Mouse (Mus musculus): ENCODE measurements around the gene Hectd1. TPM values are rescaled to one million over a fixed set of nuclear protein-coding genes. Genes with fewer than 3 reads are reported as not detected.
A peak's percentile ranks its signal among the peaks of the same experiment; 100 is the strongest.

The Hectd1 gene
- 36.5 and 38.9 TPM in 2 replicates for polyA plus RNA-seq (2015; fragmentation: Nextera tagmentation; extraction: Ambion mirVana)

DNA sequence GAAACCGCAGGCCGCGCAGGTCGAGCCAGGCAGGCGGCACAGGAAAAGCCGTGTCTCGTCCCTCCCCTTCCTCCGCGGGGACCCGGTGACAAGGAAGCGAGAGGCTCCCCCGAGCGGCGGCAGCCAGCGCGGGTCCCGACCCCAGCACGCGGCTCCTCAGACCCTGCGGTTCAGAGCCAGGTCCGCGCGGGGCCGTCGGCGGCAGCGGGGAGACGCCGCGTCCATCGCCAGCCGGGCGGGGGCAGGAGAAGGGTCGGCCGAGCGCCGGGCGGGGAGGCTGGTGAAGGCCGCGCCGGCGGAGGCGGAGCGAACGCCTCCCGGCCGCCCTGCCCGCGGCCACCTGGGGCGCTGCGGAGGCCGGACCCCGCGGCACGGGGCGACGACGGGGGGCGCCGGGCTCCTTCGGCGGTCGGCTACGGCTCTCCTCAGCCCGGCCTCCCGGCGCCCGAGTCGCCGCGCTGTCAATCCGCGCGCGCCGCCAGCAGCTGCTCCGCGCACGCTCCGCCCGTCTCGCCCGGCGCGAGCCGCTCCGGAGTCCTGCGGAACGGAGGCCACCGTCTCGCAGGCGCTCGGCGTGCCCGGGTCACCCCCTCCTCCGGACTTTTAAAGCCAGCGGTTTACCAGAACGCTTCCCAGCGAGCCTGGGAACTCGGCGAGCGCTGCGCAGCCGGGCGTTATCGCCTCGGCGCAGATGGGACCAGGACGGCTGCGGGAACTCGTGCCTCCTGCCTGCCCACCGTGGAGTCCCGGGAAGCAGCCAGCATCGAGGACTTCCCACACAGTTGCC lies at the start of gene Hectd1:
Hectd1 (minus strand) TSS at position 247 of the 787 bp plus-strand sequence.
- Histone ChIP-seq H3K4me3 (peak within 1 kb of the TSS; percentile 91), H3K27ac (peak within 1 kb of the TSS; percentile 99), H3K4me2 (peak within 1 kb of the TSS; percentile 58), H3K9ac (peak within 1 kb of the TSS; percentile 98), H3K9me3 (no peaks in the 10 kb centered on the region), H3K4me1 (peaks cover 14% of the 10 kb centered on the region), H3K27me3 (no peaks in the 10 kb centered on the region), H3K36me3 (peaks cover 12% of the 10 kb centered on the region)
- under 1% methylated on average over 103 of the region's 114 CpGs for WGBS
- ATAC-seq (ENCODE audit: insufficient number of reproducible peaks, low FRiP score, low TSS enrichment, low read depth), result peak; percentile 95

DNA sequence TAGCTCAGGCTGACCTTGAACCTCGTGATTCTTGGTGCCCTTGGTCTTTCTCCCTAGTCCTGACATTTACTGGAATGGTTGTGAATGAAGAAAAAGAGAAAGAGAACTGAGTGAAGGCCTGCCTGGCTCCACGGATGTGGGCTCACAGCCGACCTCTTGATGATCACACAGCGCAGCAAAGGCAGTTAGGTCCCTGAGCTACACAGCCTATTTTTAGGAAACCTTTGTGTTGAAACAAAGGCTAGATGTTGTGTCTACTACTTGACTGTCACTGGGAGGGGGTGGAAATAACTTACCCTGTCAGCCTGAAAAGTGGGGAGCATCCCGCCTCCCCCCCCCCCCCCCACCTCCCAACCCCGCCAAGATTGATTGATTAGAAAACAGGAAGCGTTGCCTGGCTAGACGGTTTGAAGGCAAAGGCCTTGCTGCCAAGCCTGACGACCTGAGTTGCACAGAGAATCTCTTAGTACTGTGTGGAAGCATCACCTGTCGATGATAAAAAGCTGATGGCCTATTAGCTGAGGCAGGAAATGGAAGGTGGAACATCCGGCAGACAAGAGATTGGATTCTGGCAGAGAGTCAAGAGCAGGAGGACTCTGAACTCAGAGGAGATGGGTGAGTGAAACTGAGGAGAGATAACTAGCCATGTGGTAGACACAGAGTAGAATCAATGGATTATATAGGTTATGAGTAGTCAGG lies 42.3 kb upstream of the Hectd1 start:
- no peak overlapping the region for H3K27ac ChIP-seq

DNA sequence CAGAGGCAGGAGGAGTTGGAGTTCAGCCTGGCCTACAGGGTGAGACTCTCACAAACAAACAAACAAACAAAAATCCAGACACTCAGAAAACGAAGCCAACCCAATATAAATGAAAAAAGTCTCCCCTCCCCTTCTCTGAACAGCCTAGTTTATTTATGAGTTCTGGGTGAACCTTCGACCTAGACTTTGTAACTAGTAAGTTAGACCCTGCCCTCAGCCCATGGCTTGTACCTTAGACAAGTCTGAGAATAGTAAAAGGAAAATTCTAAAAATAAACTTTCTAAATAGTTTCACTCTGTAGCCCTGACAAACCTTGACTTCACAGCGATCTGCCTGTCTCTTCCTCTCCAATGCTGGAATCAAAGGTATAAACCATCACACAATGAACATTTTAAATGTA lies 40.2 kb upstream of the Hectd1 start:
- no peak overlapping the region for H3K4me3 ChIP-seq
- WGBS, result 52% methylated on average over 3 of the region's 3 CpGs

More for the DNA sequence above, 42.3 kb upstream of the Hectd1 start:
- 66% methylated on average over 11 of the region's 11 CpGs for WGBS
- Histone ChIP-seq H3K9ac (no peak overlapping the region), H3K9me3 (no peaks in the 10 kb centered on the region), H3K4me3 (no peak overlapping the region), H3K4me2 (no peak overlapping the region), H3K27me3 (no peaks in the 10 kb centered on the region), H3K36me3 (peaks cover 15% of the 10 kb centered on the region), H3K4me1 (no peaks in the 10 kb centered on the region)
- no peak for ATAC-seq (ENCODE audit: insufficient number of reproducible peaks, low FRiP score, low TSS enrichment, low read depth)

DNA sequence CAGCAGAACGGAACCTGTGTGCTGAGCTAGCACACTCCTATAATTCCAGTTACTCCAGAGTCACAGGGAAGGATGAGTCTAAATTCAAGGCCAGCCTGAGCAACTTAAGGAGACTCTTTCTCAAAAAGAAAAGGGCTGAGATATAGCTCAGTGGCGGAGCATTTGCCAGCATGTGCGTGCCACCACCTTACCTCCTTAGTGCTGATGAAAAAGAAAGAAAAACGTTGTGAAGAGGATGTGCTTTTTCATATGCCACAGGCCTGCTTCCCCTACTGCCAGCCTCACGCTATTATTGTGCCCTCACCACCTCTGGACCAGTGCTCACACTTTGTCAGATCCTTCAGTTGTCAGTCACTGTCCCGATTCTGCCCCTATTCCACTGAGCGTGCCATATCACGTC lies 37.7 kb upstream of the Hectd1 start:
- Histone ChIP-seq H3K9me3 (no peaks in the 10 kb centered on the region), H3K4me3 (no peak overlapping the region), H3K36me3 (no peaks in the 10 kb centered on the region), H3K27me3 (no peaks in the 10 kb centered on the region), H3K4me2 (no peak overlapping the region), H3K4me1 (peaks cover 19% of the 10 kb centered on the region; the same call in 1 of the 2 replicates), H3K9ac (no peak overlapping the region), H3K27ac (no peak overlapping the region)
- WGBS, result 81% methylated on average over 8 of the region's 8 CpGs
- ATAC-seq (ENCODE audit: insufficient number of reproducible peaks, low FRiP score, low TSS enrichment, low read depth), result no peak

More for the DNA sequence above, 40.2 kb upstream of the Hectd1 start:
- H3K4me2 ChIP-seq, result no peak overlapping the region
- no peaks in the 10 kb centered on the region for H3K27me3 ChIP-seq
- no peak overlapping the region for H3K9ac ChIP-seq
- H3K9me3 ChIP-seq, result no peaks in the 10 kb centered on the region
- peaks cover 9% of the 10 kb centered on the region for H3K36me3 ChIP-seq
- ATAC-seq (ENCODE audit: insufficient number of reproducible peaks, low FRiP score, low TSS enrichment, low read depth), result no peak
- peaks cover 18% of the 10 kb centered on the region; the same call in 1 of the 2 replicates for H3K4me1 ChIP-seq
- no peak overlapping the region for H3K27ac ChIP-seq

DNA sequence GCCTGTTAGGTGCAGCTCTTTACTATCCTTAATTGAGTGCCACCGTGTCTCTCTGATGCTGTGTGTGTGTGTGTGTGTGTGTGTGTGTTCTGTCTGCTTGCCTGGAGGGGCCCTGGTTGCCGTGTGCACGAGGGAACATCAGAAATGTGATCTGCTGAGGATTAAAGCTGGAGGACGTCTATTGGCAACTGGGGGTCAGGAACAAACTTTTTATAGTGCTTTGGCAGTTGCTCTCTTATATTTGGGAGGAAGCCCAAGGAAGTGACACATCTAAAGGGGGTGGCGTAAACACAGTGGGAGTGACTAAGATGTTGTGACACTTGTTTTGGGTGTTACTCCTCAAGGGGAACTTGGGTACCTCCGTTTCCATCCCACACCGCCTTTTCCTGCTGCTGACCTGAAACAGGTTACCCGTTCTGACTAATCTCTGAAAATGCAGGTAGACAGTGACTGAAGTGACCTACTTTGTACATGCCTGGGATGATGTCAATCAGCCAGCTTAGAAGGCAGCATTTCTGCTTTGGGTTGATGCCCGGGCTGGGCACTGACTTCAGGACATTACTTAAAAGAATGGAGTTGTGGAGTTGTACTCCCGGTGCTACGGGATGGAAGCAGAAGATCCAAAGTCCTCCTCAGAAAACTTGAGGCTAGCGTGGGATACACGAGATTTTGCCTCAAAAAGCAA lies 37.0 kb upstream of the Hectd1 start:
- Histone ChIP-seq H3K36me3 (no peaks in the 10 kb centered on the region), H3K27ac (peak overlapping the region; percentile 50), H3K4me3 (no peak overlapping the region), H3K9ac (no peak overlapping the region), H3K4me2 (no peak overlapping the region), H3K4me1 (peaks cover 19% of the 10 kb centered on the region; the same call in 1 of the 2 replicates), H3K9me3 (no peaks in the 10 kb centered on the region), H3K27me3 (no peaks in the 10 kb centered on the region)
- WGBS, result 55% methylated on average over 13 of the region's 13 CpGs
- ATAC-seq (ENCODE audit: insufficient number of reproducible peaks, low FRiP score, low TSS enrichment, low read depth), result no peak

DNA sequence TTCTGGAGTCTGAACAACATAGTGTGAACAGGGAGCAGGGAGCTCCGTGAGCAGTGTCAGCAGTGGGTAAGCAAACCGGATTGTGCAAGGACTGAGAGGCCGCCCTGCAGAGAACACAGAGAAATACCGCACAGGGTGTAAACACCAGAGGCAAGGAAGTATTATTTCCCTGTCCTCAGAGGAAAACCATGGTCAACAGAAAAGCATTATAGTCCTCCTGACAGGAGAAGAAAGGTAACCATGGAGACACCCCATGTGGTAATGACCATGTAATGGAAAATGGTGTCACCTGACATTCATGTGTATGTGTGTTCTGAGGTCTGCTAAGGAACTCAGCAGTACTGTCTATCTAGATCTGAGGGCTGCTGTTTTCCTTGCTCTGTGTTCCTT lies 36.4 kb upstream of the Hectd1 start:
- 34% methylated on average over 4 of the region's 4 CpGs for WGBS
- H3K27ac ChIP-seq, result peak overlapping the region; percentile 50
- ATAC-seq (ENCODE audit: insufficient number of reproducible peaks, low FRiP score, low TSS enrichment, low read depth), result no peak

DNA sequence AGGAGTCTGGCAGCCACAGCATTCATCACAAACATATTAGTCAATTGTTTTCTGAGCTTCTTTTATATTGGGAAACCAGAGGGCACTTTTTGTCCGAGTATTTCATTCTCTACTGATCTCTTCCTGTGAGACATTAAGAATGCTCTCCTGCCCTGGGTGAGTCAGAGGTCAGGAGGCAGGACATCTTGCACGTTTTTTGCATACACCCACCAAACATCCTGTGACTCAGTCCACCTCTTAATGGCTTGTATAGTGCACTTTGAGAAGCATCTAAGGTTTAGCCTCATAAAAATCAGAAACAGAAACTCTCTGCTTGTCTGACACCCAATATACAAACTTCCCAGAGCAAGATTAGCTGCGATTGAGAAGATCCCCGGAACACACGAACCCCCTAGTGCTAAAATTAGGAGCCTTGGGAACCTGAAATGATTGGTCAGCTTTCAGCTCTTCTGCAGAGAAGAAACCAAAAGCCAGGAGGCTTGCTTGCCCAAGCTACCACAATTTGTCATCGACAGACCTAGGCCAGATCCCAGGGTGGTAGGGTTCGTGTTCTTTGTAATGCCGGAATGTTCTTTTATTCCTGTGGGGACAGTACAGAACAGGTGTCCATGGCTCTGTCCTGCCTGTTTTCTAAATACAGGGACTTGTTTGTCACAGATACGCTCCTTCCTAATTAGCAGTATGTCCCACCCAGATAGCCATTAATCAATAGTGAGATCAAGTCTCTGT lies 35.9 kb upstream of the Hectd1 start:
- H3K27me3 ChIP-seq, result no peaks in the 10 kb centered on the region
- H3K27ac ChIP-seq, result no peak overlapping the region
- WGBS, result 50% methylated on average over 9 of the region's 9 CpGs
- ATAC-seq (ENCODE audit: insufficient number of reproducible peaks, low FRiP score, low TSS enrichment, low read depth), result no peak
- no peak overlapping the region for H3K4me2 ChIP-seq
- no peak overlapping the region for H3K9ac ChIP-seq
- no peaks in the 10 kb centered on the region for H3K9me3 ChIP-seq
- no peaks in the 10 kb centered on the region for H3K36me3 ChIP-seq
- H3K4me1 ChIP-seq, result peaks cover 19% of the 10 kb centered on the region; the same call in 1 of the 2 replicates
- H3K4me3 ChIP-seq, result no peak overlapping the region

More for the DNA sequence above, 36.4 kb upstream of the Hectd1 start:
- Histone ChIP-seq H3K36me3 (no peaks in the 10 kb centered on the region), H3K4me3 (no peak overlapping the region), H3K9me3 (no peaks in the 10 kb centered on the region), H3K4me1 (peaks cover 19% of the 10 kb centered on the region; the same call in 1 of the 2 replicates), H3K27me3 (no peaks in the 10 kb centered on the region), H3K4me2 (no peak overlapping the region), H3K9ac (no peak overlapping the region)

DNA sequence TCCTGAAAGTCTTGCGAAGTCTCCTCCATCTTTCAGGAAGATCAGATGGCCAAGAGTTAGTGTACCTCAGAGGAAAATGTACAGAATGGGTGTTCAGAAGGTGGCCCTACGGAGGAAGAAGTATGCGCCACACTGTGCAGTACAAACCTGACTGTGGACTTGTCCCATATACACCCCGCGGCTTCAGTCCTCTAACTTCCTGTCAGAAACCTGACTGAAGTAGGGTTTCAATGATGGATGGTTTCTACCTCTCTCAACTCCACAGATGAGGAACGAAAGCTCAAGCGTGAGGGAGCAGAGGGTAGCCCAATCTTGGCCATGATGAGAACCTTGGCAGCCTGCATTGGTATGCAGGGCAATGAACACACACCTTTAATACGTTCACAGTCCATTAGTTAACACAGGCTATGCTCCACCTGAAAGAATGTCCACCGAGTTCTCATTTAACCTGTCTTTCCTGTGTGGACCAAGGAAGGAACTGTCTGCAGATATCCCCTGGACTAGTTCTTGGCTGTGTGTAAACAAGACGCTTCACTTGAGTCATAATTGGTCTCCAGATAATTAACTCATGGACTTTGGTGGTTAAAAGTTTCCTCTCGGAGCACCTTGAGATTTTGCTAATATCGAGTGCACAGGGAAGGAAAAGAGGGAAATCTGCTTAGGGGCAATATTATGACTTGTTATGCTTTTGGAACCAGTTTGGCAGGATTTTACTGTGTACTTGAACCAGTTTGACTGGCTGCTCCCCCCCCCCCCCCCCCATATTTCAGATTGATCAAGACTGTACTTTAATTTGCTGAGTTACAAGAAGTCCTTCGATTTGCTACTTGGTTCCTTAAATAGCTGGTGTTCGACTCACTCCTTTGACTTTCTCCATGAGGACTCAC lies 34.0 kb upstream of the Hectd1 start:
- Histone ChIP-seq H3K36me3 (no peaks in the 10 kb centered on the region), H3K4me2 (no peak overlapping the region), H3K27ac (no peak overlapping the region), H3K4me1 (peaks cover 19% of the 10 kb centered on the region; the same call in 1 of the 2 replicates), H3K9me3 (no peaks in the 10 kb centered on the region), H3K27me3 (no peaks in the 10 kb centered on the region), H3K9ac (no peak overlapping the region), H3K4me3 (no peak overlapping the region)
- ATAC-seq (ENCODE audit: insufficient number of reproducible peaks, low FRiP score, low TSS enrichment, low read depth), result no peak
- WGBS, result 74% methylated on average over 14 of the region's 14 CpGs

DNA sequence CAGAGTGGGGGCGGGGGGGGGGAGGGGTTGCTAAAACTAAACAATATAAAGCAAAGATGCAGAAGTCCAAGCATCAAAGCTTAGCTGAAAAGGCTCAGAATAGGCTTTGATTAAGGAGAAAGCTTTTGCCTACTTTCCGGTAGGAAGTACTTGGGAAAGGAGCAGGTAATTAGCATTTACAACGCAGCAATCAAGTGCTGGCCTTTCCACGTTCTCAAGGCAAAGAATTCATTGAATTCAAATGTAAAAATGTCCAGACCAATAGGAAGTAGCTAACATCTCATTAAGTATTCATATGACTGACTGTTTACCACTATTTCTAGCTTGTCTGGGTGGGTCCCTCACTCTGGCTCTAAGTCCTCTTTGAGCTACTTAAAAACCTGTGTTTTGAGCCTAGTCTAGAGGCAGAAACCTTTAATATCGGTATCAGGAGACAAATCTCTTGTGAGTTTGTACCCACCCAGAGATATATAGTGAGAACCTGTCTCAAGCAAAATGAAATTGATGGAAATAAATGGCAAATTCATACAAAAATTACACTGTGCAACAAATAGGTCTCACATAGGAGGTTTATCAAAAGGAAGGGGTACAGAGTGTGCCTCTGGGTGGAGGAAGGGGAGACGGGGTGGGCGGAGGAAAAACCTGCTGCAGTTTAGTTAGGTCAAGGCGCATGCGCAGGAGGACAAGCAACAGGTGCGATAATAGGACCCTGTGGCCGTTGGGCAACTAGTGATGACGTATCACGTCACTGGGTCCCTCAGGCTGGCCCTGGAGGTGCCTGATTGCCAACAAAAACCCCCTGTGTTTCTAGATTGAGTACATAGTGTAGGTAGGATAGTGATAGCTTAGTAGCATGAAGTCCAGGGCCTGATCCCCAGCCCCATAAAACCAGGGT lies 29.0 kb upstream of the Hectd1 start:
- H3K27ac ChIP-seq, result no peak overlapping the region
- ATAC-seq (ENCODE audit: insufficient number of reproducible peaks, low FRiP score, low TSS enrichment, low read depth), result no peak
- H3K9me3 ChIP-seq, result no peaks in the 10 kb centered on the region
- H3K36me3 ChIP-seq, result no peaks in the 10 kb centered on the region
- H3K4me2 ChIP-seq, result no peak overlapping the region
- no peak overlapping the region for H3K4me3 ChIP-seq
- H3K9ac ChIP-seq, result no peak overlapping the region
- no peaks in the 10 kb centered on the region for H3K4me1 ChIP-seq
- H3K27me3 ChIP-seq, result no peaks in the 10 kb centered on the region
- 66% methylated on average over 13 of the region's 13 CpGs for WGBS

DNA sequence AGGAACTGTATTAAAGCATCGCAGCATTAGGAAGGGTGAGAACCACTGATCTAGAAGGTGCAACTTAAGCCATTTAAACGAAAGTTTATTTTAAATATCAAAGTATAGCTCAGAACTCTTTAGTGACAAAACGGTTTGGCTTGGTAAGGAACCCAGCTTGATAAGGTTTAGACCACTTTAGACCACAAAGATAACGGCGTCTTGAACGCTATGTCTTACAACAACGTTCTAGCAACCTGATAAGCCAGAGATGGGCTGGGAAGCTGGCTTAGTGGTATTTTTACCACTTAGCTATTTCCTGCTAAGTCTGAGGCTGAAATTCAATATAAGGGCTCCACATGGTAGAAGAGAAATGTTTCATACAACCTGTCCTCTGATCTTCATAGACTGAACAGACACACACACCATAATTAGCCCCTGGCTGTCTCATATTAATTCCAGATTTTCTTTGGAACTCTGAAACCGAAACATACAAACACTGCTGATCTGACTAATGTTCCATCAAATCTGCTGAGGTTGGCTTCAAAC lies 27.5 kb upstream of the Hectd1 start:
- no peak overlapping the region for H3K9ac ChIP-seq
- no peaks in the 10 kb centered on the region for H3K27me3 ChIP-seq
- WGBS, result 81% methylated on average over 8 of the region's 8 CpGs
- H3K4me1 ChIP-seq, result no peaks in the 10 kb centered on the region
- H3K4me2 ChIP-seq, result no peak overlapping the region
- no peak overlapping the region for H3K27ac ChIP-seq
- no peaks in the 10 kb centered on the region for H3K9me3 ChIP-seq
- H3K36me3 ChIP-seq, result no peaks in the 10 kb centered on the region
- no peak for ATAC-seq (ENCODE audit: insufficient number of reproducible peaks, low FRiP score, low TSS enrichment, low read depth)
- no peak overlapping the region for H3K4me3 ChIP-seq
